Mouse (Mus musculus): ENCODE measurements around the gene Ctsk. TPM values are rescaled to one million over a fixed set of nuclear protein-coding genes. Genes with fewer than 3 reads are reported as not detected.
"Not testable (repeated sequence)": the region's sequence is repeated elsewhere in the genome, so short reads cannot be mapped to it uniquely, and the experiment has no call there.

Ctsk gene
- polyA plus RNA-seq, 1 experiment from 2014 or later: 1.8 TPM

- Histone ChIP-seq H3K4me3 (ENCODE audit: low read depth, low read length) (no peak overlapping the region), H3K4me2 (no peak overlapping the region), H3K9me3 (ENCODE audit: control insufficient read depth, low read length) (no peaks in the 10 kb centered on the region), H3K9ac (ENCODE audit: low read depth, low read length) (no peak overlapping the region), H3K4me1 (replicated peaks; ENCODE audit: control insufficient read depth, insufficient read depth, low read length) (no peaks in the 10 kb centered on the region), H3K27me3 (replicated peaks; ENCODE audit: control insufficient read depth, insufficient read depth, low read length) (no peaks in the 10 kb centered on the region), H3K27ac (ENCODE audit: low read depth, low read length) (no peak overlapping the region), H3K36me3 (ENCODE audit: control insufficient read depth, insufficient read depth, low read length) (no peaks in the 10 kb centered on the region)
- DNase-seq (ENCODE audit: low spot score) (no peak), ATAC-seq (replicated peaks; ENCODE audit: low FRiP score) (no peak)
- WGBS: 71% methylated on average over 6 of the region's 6 CpGs
Measured at GRCm38 (mm10) chr3:95529814-95530213, 30.8 kb downstream of the Ctsk start.

GRCm38 (mm10) chr3:95531025-95531424 lies 32.0 kb downstream of the Ctsk start:
- 84% methylated on average over 1 of the region's 1 CpGs for WGBS
- H3K27me3 ChIP-seq (replicated peaks; ENCODE audit: control insufficient read depth, insufficient read depth, low read length): no peaks in the 10 kb centered on the region

GRCm38 (mm10) chr3:95533364-95533763 lies 34.3 kb downstream of the Ctsk start:
- Histone ChIP-seq H3K9ac (ENCODE audit: low read depth, low read length) (no peak overlapping the region), H3K36me3 (ENCODE audit: control insufficient read depth, insufficient read depth, low read length) (no peaks in the 10 kb centered on the region), H3K9me3 (ENCODE audit: control insufficient read depth, low read length) (no peaks in the 10 kb centered on the region), H3K4me2 (no peak overlapping the region), H3K27ac (ENCODE audit: low read depth, low read length) (no peak overlapping the region), H3K27me3 (replicated peaks; ENCODE audit: control insufficient read depth, insufficient read depth, low read length) (no peaks in the 10 kb centered on the region), H3K4me3 (ENCODE audit: low read depth, low read length) (no peak overlapping the region), H3K4me1 (replicated peaks; ENCODE audit: control insufficient read depth, insufficient read depth, low read length) (no peaks in the 10 kb centered on the region)
- 87% methylated on average over 5 of the region's 5 CpGs for WGBS
- ATAC-seq (replicated peaks; ENCODE audit: low FRiP score) (no peak), DNase-seq (ENCODE audit: low spot score) (no peak)

More at GRCm38 (mm10) chr3:95531025-95531424, 32.0 kb downstream of the Ctsk start:
- no peak overlapping the region for H3K27ac ChIP-seq (ENCODE audit: low read depth, low read length)
- no peaks in the 10 kb centered on the region for H3K9me3 ChIP-seq (ENCODE audit: control insufficient read depth, low read length)
- no peaks in the 10 kb centered on the region for H3K4me1 ChIP-seq (replicated peaks; ENCODE audit: control insufficient read depth, insufficient read depth, low read length)
- DNase-seq (ENCODE audit: low spot score) (no peak), ATAC-seq (replicated peaks; ENCODE audit: low FRiP score) (no peak)
- H3K9ac ChIP-seq (ENCODE audit: low read depth, low read length): no peak overlapping the region
- no peak overlapping the region for H3K4me3 ChIP-seq (ENCODE audit: low read depth, low read length)
- H3K4me2 ChIP-seq: no peak overlapping the region
- no peaks in the 10 kb centered on the region for H3K36me3 ChIP-seq (ENCODE audit: control insufficient read depth, insufficient read depth, low read length)

GRCm38 (mm10) chr3:95534927-95535326 lies 35.9 kb downstream of the Ctsk start:
- Histone ChIP-seq H3K4me3 (ENCODE audit: low read depth, low read length) (no peak overlapping the region), H3K27ac (ENCODE audit: low read depth, low read length) (no peak overlapping the region), H3K4me1 (replicated peaks; ENCODE audit: control insufficient read depth, insufficient read depth, low read length) (no peaks in the 10 kb centered on the region), H3K4me2 (no peak overlapping the region), H3K9me3 (ENCODE audit: control insufficient read depth, low read length) (no peaks in the 10 kb centered on the region), H3K36me3 (ENCODE audit: control insufficient read depth, insufficient read depth, low read length) (no peaks in the 10 kb centered on the region), H3K9ac (ENCODE audit: low read depth, low read length) (no peak overlapping the region), H3K27me3 (replicated peaks; ENCODE audit: control insufficient read depth, insufficient read depth, low read length) (no peaks in the 10 kb centered on the region)
- DNase-seq (ENCODE audit: low spot score) (no peak), ATAC-seq (replicated peaks; ENCODE audit: low FRiP score) (no peak)
- WGBS: 77% methylated on average over 1 of the region's 1 CpGs

GRCm38 (mm10) chr3:95538936-95539335 lies 39.9 kb downstream of the Ctsk start:
- DNase-seq (ENCODE audit: low spot score) (no peak), ATAC-seq (replicated peaks; ENCODE audit: low FRiP score) (no peak)
- H3K36me3 ChIP-seq (ENCODE audit: control insufficient read depth, insufficient read depth, low read length): no peaks in the 10 kb centered on the region
- H3K27me3 ChIP-seq (replicated peaks; ENCODE audit: control insufficient read depth, insufficient read depth, low read length): no peaks in the 10 kb centered on the region
- no peaks in the 10 kb centered on the region for H3K9me3 ChIP-seq (ENCODE audit: control insufficient read depth, low read length)
- no peak overlapping the region for H3K4me2 ChIP-seq
- H3K9ac ChIP-seq (ENCODE audit: low read depth, low read length): no peak overlapping the region
- no peak overlapping the region for H3K27ac ChIP-seq (ENCODE audit: low read depth, low read length)
- WGBS: 87% methylated on average over 10 of the region's 10 CpGs
- H3K4me1 ChIP-seq (replicated peaks; ENCODE audit: control insufficient read depth, insufficient read depth, low read length): no peaks in the 10 kb centered on the region
- no peak overlapping the region for H3K4me3 ChIP-seq (ENCODE audit: low read depth, low read length)

- no peaks in the 10 kb centered on the region for H3K9me3 ChIP-seq (ENCODE audit: control insufficient read depth, low read length)
- no peaks in the 10 kb centered on the region for H3K36me3 ChIP-seq (ENCODE audit: control insufficient read depth, insufficient read depth, low read length)
- H3K4me2 ChIP-seq: no peak overlapping the region
- DNase-seq (ENCODE audit: low spot score) (no peak), ATAC-seq (replicated peaks; ENCODE audit: low FRiP score) (no peak)
- 93% methylated on average over 4 of the region's 4 CpGs for WGBS
- H3K4me3 ChIP-seq (ENCODE audit: low read depth, low read length): no peak overlapping the region
- H3K4me1 ChIP-seq (replicated peaks; ENCODE audit: control insufficient read depth, insufficient read depth, low read length): no peaks in the 10 kb centered on the region
- H3K9ac ChIP-seq (ENCODE audit: low read depth, low read length): no peak overlapping the region
- no peak overlapping the region for H3K27ac ChIP-seq (ENCODE audit: low read depth, low read length)
- H3K27me3 ChIP-seq (replicated peaks; ENCODE audit: control insufficient read depth, insufficient read depth, low read length): no peaks in the 10 kb centered on the region
Measured at GRCm38 (mm10) chr3:95539837-95540236, 40.8 kb downstream of the Ctsk start.

- not testable (repeated sequence) for H3K9ac ChIP-seq (ENCODE audit: low read depth, low read length)
Measured at GRCm38 (mm10) chr3:95541186-95541585, 42.1 kb downstream of the Ctsk start.

GRCm38 (mm10) chr3:95542171-95542570 lies 43.1 kb downstream of the Ctsk start:
- no peak overlapping the region for H3K9ac ChIP-seq (ENCODE audit: low read depth, low read length)
- H3K27me3 ChIP-seq (replicated peaks; ENCODE audit: control insufficient read depth, insufficient read depth, low read length): no peaks in the 10 kb centered on the region
- H3K4me3 ChIP-seq (ENCODE audit: low read depth, low read length): no peak overlapping the region
- no peaks in the 10 kb centered on the region for H3K36me3 ChIP-seq (ENCODE audit: control insufficient read depth, insufficient read depth, low read length)
- no peak for ATAC-seq (replicated peaks; ENCODE audit: low FRiP score)
- DNase-seq (ENCODE audit: low spot score): no peak
- no peaks in the 10 kb centered on the region for H3K9me3 ChIP-seq (ENCODE audit: control insufficient read depth, low read length)
- no peak overlapping the region for H3K27ac ChIP-seq (ENCODE audit: low read depth, low read length)
- no peak overlapping the region for H3K4me2 ChIP-seq
- H3K4me1 ChIP-seq (replicated peaks; ENCODE audit: control insufficient read depth, insufficient read depth, low read length): no peaks in the 10 kb centered on the region

More at GRCm38 (mm10) chr3:95541186-95541585, 42.1 kb downstream of the Ctsk start:
- not testable (repeated sequence) for ATAC-seq (replicated peaks; ENCODE audit: low FRiP score); H3K9me3 ChIP-seq (ENCODE audit: control insufficient read depth, low read length); H3K4me3 ChIP-seq (ENCODE audit: low read depth, low read length); H3K27ac ChIP-seq (ENCODE audit: low read depth, low read length); H3K36me3 ChIP-seq (ENCODE audit: control insufficient read depth, insufficient read depth, low read length); DNase-seq (ENCODE audit: low spot score); H3K4me2 ChIP-seq; H3K4me1 ChIP-seq (replicated peaks; ENCODE audit: control insufficient read depth, insufficient read depth, low read length); H3K27me3 ChIP-seq (replicated peaks; ENCODE audit: control insufficient read depth, insufficient read depth, low read length)
- WGBS: 53% methylated on average over 2 of the region's 2 CpGs

GRCm38 (mm10) chr3:95542981-95543380 lies 43.9 kb downstream of the Ctsk start:
- DNase-seq (ENCODE audit: low spot score): no peak
- no peaks in the 10 kb centered on the region for H3K4me1 ChIP-seq (replicated peaks; ENCODE audit: control insufficient read depth, insufficient read depth, low read length)
- 72% methylated on average over 7 of the region's 7 CpGs for WGBS
- no peak overlapping the region for H3K9ac ChIP-seq (ENCODE audit: low read depth, low read length)
- H3K4me3 ChIP-seq (ENCODE audit: low read depth, low read length): no peak overlapping the region
- no peaks in the 10 kb centered on the region for H3K9me3 ChIP-seq (ENCODE audit: control insufficient read depth, low read length)
- no peaks in the 10 kb centered on the region for H3K36me3 ChIP-seq (ENCODE audit: control insufficient read depth, insufficient read depth, low read length)
- no peak overlapping the region for H3K27ac ChIP-seq (ENCODE audit: low read depth, low read length)
- H3K4me2 ChIP-seq: no peak overlapping the region
- no peaks in the 10 kb centered on the region for H3K27me3 ChIP-seq (replicated peaks; ENCODE audit: control insufficient read depth, insufficient read depth, low read length)
- no peak for ATAC-seq (replicated peaks; ENCODE audit: low FRiP score)

Data from liver, embryonic 11.5 days (tissue).